Mouse (Mus musculus) liver, embryonic 14.5 days (tissue): ENCODE measurements around the gene Itga10. TPM values are rescaled to one million over a fixed set of nuclear protein-coding genes. Genes with fewer than 3 reads are reported as not detected.

Source experiments
- ATAC-seq: fragments of 200-750 bp; cut with Nextera tagmentation; 2 replicates; pipeline ENCODE4 v1.8.0; 2017; ENCODE audit warnings: moderate number of reproducible peaks, mild to moderate bottlenecking, moderate library complexity; ENCODE audit not compliant: insufficient read depth
- DNase-seq, 3 experiments: peaks; one replicate each; pipeline ENCODE4 v3.0.0-alpha.2; 2012 to 2013; ENCODE audit warnings: low read depth in 3 of 3, low spot score in 3 of 3
- H3K27ac ChIP-seq: fragments of 300-500 bp; sonication (generic); 2 replicates; pipeline ENCODE4 v1.5.1; 2014; ENCODE audit warnings: moderate library complexity, mild to moderate bottlenecking, control low read depth, inconsistent platforms
- H3K27me3 ChIP-seq: fragments of 300-500 bp; sonication (generic); 2 replicates; pipeline ENCODE4 v1.6.1; 2014; ENCODE audit warnings: mild to moderate bottlenecking, low read length, moderate library complexity; ENCODE audit not compliant: control insufficient read depth, insufficient read depth
- H3K36me3 ChIP-seq: fragments of 300-500 bp; sonication (generic); replicated peaks from 2 replicates; pipeline ENCODE4 v1.6.1; 2014; ENCODE audit warnings: low read depth; ENCODE audit not compliant: control insufficient read depth, insufficient read depth
- H3K4me1 ChIP-seq, 2 experiments: fragments of 200-500 bp in 1 of 2; fragments of 300-500 bp in 1 of 2; sonication (generic) in 1 of 2; replicated peaks; 2 replicates each; pipeline ENCODE4 v1.6.1; 2012 to 2014; ENCODE audit warnings: antibody characterized with exemption in 1 of 2, inconsistent platforms in 1 of 2, low read length in 1 of 2; ENCODE audit not compliant: control insufficient read depth in 2 of 2, insufficient read depth in 2 of 2
- H3K4me2 ChIP-seq: fragments of 300-500 bp; sonication (generic); 2 replicates; pipeline ENCODE4 v1.6.1; 2014; ENCODE audit warnings: low read depth, mild to moderate bottlenecking, control low read depth, moderate library complexity
- H3K4me3 ChIP-seq, 2 experiments: fragments of 200-500 bp in 1 of 2; fragments of 300-500 bp in 1 of 2; sonication (generic) in 1 of 2; 2 replicates each; pipeline ENCODE4 v1.5.1; 2012 to 2014; ENCODE audit warnings: low read depth in 2 of 2, low read length in 2 of 2, mild to moderate bottlenecking in 2 of 2, control low read depth in 1 of 2, inconsistent platforms in 1 of 2, moderate library complexity in 1 of 2; ENCODE audit not compliant: insufficient read depth in 1 of 2
- H3K9ac ChIP-seq: fragments of 300-500 bp; sonication (generic); replicated peaks from 2 replicates; pipeline ENCODE4 v1.6.1; 2014; ENCODE audit warnings: mild to moderate bottlenecking, control low read depth, moderate library complexity
- H3K9me3 ChIP-seq: fragments of 300-500 bp; sonication (generic); 2 replicates; pipeline ENCODE4 v1.6.1; 2016; ENCODE audit warnings: low read length, mixed read lengths; ENCODE audit not compliant: control insufficient read depth
- CTCF ChIP-seq: IDR thresholded peaks from 2 replicates; pipeline ENCODE4 v1.5.1; 2016; ENCODE audit warnings: antibody characterized with exemption, low read depth, control low read depth
- EP300 ChIP-seq: IDR thresholded peaks from 2 replicates; pipeline ENCODE4 v1.6.1; 2016; ENCODE audit warnings: antibody characterized with exemption, low read depth
- WGBS: fragments of 180-500 bp; shearing (Covaris S2); extraction: QIAGEN DNeasy Blood & Tissue Kit; methylation state at CpG from one replicate; pipeline ENCODE4 v1.1.7; 2014; ENCODE audit not compliant: insufficient replicate concordance; 5-methylcytosine and 5-hydroxymethylcytosine counted together
- polyA plus RNA-seq, 2 experiments: library from polyadenylated mRNA; depleted of rRNA in 1 of 2; stranded (reverse) in 1 of 2; unstranded in 1 of 2; fragments of >200 nt; fragmentation: Nextera tagmentation in 1 of 2; extraction: Ambion mirVana in 1 of 2; gene quantifications; 2 replicates each; pipeline versions ENCODE4 v1.2.1 to v1.2.3; 2012 to 2014

Itga10 gene
- polyA plus RNA-seq, 2 experiments, result 0.05 to 0.47 TPM

DNA sequence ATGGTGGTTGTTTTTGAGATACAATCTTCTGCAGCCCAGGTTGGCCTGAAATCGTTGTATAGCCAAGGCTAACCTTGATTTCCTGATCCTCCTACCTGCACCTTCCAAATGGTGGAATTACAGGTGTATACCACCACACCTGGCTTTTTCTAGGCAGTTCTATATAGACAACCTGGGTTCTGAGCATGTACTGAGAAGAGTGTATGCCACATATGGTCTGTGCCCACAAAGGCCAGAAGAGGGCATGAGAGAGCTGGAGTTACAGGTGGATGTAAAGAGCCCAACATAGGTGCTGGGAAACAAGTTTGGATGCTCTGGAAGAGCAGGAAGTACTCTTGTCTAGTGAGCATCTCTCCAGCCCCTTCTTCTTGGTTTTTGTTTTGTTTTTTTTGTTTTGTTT lies 21.9 kb downstream of the Itga10 start:
- H3K4me3 ChIP-seq, result no peak overlapping the region
- H3K36me3 ChIP-seq, result no peaks in the 10 kb centered on the region
- H3K4me2 ChIP-seq, result no peak overlapping the region
- TF ChIP-seq CTCF, result peak; percentile 68
- TF ChIP-seq EP300, result no peak
- H3K27ac ChIP-seq, result no peak overlapping the region
- no peak for DNase-seq
- H3K4me1 ChIP-seq, result peaks cover 0 to 11% of the 10 kb centered on the region in 2 experiments; a peak in 3 of 4 replicates
- no peak overlapping the region for H3K9ac ChIP-seq
- ATAC-seq, result no peak
- H3K9me3 ChIP-seq, result no peaks in the 10 kb centered on the region
- 11% methylated on average over 1 of the region's 1 CpGs for WGBS
- H3K27me3 ChIP-seq, result peaks cover 3% of the 10 kb centered on the region

DNA sequence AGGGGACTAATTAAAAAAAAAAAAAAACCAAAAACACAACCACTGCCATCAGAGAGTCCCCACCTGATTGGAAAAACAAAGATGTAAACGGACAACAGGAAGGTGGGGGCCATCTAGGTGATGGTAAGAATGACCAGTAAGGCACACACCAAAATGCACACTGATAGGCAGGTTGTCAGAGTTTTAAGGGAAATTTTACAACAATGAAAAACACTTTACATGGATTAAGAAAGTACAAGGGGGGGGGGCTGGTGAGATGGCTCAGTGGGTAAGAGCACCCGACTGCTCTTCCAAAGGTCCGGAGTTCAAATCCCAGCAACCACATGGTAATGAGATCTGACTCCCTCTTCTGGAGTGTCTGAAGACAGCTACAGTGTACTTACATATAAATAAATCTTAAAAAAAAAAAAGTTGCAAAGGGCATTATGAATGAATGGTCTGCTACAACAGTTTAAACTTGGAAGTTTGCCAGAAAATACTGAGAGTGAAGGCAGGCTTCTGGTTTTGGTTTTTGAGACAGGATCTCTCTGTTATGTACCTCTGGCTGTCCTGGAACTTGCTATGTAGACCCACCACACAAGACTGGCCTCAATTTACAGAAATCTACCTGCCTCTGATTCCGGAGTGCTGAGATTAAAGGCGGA lies 23.2 kb downstream of the Itga10 start:
- no peaks in the 10 kb centered on the region for H3K9me3 ChIP-seq
- H3K9ac ChIP-seq, result no peak overlapping the region
- H3K4me1 ChIP-seq, result peaks cover 0 to 10% of the 10 kb centered on the region in 2 experiments; a peak in 3 of 4 replicates
- ATAC-seq (no peak), DNase-seq (no peak)
- H3K4me2 ChIP-seq, result no peak overlapping the region
- 75% methylated on average over 5 of the region's 5 CpGs for WGBS
- no peak overlapping the region for H3K27ac ChIP-seq
- TF ChIP-seq CTCF (no peak), EP300 (no peak)
- peaks cover 3% of the 10 kb centered on the region for H3K27me3 ChIP-seq
- no peak overlapping the region for H3K4me3 ChIP-seq
- H3K36me3 ChIP-seq, result no peaks in the 10 kb centered on the region

DNA sequence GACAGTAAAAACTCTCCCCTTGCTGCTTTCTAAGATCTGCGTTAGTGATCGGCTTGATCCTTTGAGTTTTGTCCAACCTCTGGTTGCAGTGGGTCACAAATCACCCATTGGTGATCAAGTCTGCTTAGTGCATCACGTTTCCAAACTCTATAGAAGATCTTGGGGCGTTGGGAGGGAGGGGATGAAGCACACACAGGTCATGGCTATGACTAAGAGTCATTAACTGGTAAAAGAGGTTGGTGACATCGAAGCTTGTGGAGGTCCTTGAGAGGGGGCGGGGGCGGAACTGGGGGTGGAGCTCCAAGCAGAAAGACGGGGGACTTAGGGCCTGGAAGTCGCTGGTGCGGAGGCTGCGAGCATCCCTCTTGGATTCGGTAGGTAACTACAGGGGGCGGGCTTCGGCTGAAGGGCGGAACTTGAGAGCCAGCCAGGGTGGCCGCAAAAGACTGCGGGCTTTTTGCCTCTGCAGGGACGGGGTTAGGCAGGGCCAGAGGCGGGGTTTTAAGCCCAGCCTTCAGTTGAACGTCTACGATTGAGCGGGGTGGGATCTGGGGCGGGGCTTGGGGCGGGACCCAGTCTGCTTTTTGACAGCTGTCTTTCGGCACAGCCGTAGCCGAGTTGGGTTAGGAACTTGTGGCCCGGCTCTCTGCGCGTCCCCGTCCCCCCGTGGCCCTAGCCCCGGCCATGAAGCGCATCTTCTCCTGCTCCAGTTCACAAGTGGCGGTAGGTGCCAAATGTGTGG lies 24.5 kb downstream of the Itga10 start, which contains the start of gene Ankrd35:
Gene Ankrd35 (plus strand): TSS at position 405 of the 742 bp plus-strand sequence.
- Histone ChIP-seq H3K27me3 (peaks cover 3% of the 10 kb centered on the region), H3K36me3 (no peaks in the 10 kb centered on the region), H3K9ac (no peak within 1 kb of the TSS), H3K4me1 (peaks cover 0 to 7% of the 10 kb centered on the region in 2 experiments; a peak in 3 of 4 replicates), H3K4me3 (peak within 1 kb of the TSS; percentile 38 to 50), H3K9me3 (no peaks in the 10 kb centered on the region), H3K4me2 (peak within 1 kb of the TSS; percentile 62), H3K27ac (no peak within 1 kb of the TSS)
- ATAC-seq (peak; percentile 88), DNase-seq (peak; percentile 49 to 76 (median 55))
- 4% methylated on average over 35 of the region's 35 CpGs for WGBS
- peak; percentile 42 for TF ChIP-seq CTCF
- TF ChIP-seq EP300, result no peak

DNA sequence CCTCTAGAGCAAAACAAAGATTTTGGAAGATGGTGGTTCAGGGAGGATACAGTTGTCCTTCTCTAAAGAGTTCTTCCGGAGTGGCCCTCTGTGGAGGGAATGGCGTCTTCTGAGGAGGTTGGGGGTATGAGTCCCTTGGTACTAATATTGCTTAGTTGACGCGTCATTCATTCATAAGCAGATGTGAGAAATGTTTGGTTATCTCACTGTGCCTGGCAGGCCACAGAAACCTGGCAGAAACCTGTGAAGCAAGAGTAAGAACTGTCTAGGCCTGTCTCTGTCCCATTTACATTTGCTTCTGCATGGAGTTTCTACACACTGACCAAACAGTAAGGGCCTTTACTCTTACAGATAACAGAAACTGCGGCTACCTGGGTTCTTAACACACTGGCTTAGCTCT lies 26.1 kb downstream of the Itga10 start:
- DNase-seq (no peak), ATAC-seq (no peak)
- Histone ChIP-seq H3K9me3 (no peaks in the 10 kb centered on the region), H3K9ac (no peak overlapping the region), H3K4me1 (peaks cover 0 to 7% of the 10 kb centered on the region in 2 experiments; a peak in 3 of 4 replicates), H3K27me3 (peaks cover 3% of the 10 kb centered on the region), H3K27ac (no peak overlapping the region), H3K4me2 (no peak overlapping the region), H3K36me3 (no peaks in the 10 kb centered on the region), H3K4me3 (no peak overlapping the region)
- TF ChIP-seq EP300 (no peak), CTCF (no peak)
- WGBS, result 78% methylated on average over 5 of the region's 5 CpGs

DNA sequence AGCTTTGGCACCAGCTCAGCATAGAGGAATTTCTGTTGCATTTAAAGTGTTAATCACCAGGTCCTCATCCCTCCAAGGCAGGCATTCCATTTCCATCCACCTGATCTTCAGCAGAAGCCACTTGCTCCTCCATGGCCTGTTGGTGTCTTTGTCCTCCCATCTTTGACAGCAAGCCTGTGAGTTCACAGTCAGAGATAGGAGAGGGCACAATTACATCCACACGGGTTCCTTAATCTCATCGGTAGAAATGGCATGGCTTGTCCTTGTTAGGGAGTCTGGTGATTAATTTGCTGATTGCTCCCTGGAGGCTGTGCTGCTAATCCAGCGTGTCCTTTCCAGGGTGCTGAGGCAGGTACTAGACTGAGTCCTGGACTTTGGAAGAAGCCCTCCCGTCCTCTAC lies 28.1 kb downstream of the Itga10 start:
- no peaks in the 10 kb centered on the region for H3K36me3 ChIP-seq
- no peak for TF ChIP-seq CTCF
- no peak for TF ChIP-seq EP300
- no peak overlapping the region for H3K4me3 ChIP-seq
- H3K9ac ChIP-seq, result no peak overlapping the region
- DNase-seq (no peak), ATAC-seq (no peak)
- WGBS, result 62% methylated on average over 4 of the region's 4 CpGs
- no peak overlapping the region for H3K27ac ChIP-seq
- H3K9me3 ChIP-seq, result no peaks in the 10 kb centered on the region
- H3K4me2 ChIP-seq, result no peak overlapping the region
- H3K27me3 ChIP-seq, result peaks cover 3% of the 10 kb centered on the region
- H3K4me1 ChIP-seq, result peaks cover 0 to 7% of the 10 kb centered on the region in 2 experiments; a peak in 3 of 4 replicates
